Mouse (Mus musculus) MEL (cell line): ENCODE data around the gene Tacr3. TPM values are rescaled to one million over a fixed set of nuclear protein-coding genes. Genes with fewer than 3 reads are reported as not detected.

Experiments
- DNase-seq: peaks from one replicate; pipeline ENCODE4 v3.0.0; 2011; ENCODE audit warnings: low read depth, low spot score
- H3K27ac ChIP-seq: 2 replicates; pipeline ENCODE4 v1.5.1; 2012; ENCODE audit warnings: low read depth, mild to moderate bottlenecking, control low read depth, low read length, moderate library complexity; ENCODE audit not compliant: control insufficient read depth
- H3K27me3 ChIP-seq, 2 experiments: fragments of 150-350 bp in 1 of 2; sonication (generic) in 1 of 2; 2 replicates each; pipeline ENCODE4 v1.6.1; 2012; ENCODE audit warnings: low read length in 2 of 2, mild to moderate bottlenecking in 2 of 2, improper control_type of control experiment in 1 of 2, moderate library complexity in 1 of 2; ENCODE audit not compliant: insufficient read depth in 2 of 2, control insufficient read depth in 1 of 2
- H3K36me3 ChIP-seq, 2 experiments: 2 replicates each; pipeline ENCODE4 v1.6.1; 2012 to 2014; ENCODE audit warnings: low read length in 2 of 2, improper control_type of control experiment in 1 of 2, inconsistent platforms in 1 of 2, mild to moderate bottlenecking in 1 of 2; ENCODE audit not compliant: insufficient read depth in 2 of 2, control insufficient read depth in 1 of 2
- H3K4me1 ChIP-seq, 2 experiments: fragments of 150-350 bp in 1 of 2; sonication (generic) in 1 of 2; 2 replicates each; pipeline ENCODE4 v1.6.1; 2012; ENCODE audit warnings: low read length in 2 of 2, improper control_type of control experiment in 1 of 2, mild to moderate bottlenecking in 1 of 2; ENCODE audit not compliant: insufficient read depth in 2 of 2, control insufficient read depth in 1 of 2
- H3K4me3 ChIP-seq, 2 experiments: fragments of 150-350 bp in 1 of 2; sonication (generic) in 1 of 2; 2 replicates each; pipeline ENCODE4 v1.5.1; 2012; ENCODE audit warnings: low read depth in 2 of 2, low read length in 2 of 2, mild to moderate bottlenecking in 2 of 2, moderate library complexity in 2 of 2, control low read depth in 1 of 2, improper control_type of control experiment in 1 of 2; ENCODE audit not compliant: control insufficient read depth in 1 of 2, insufficient read depth in 1 of 2
- H3K79me2 ChIP-seq: 2 replicates; pipeline ENCODE4 v1.6.1; 2012; ENCODE audit warnings: mild to moderate bottlenecking, low read length, moderate library complexity; ENCODE audit not compliant: control insufficient read depth, poor library complexity, insufficient read depth
- H3K9ac ChIP-seq: 2 replicates; pipeline ENCODE4 v1.6.1; 2012; ENCODE audit warnings: low read depth, mild to moderate bottlenecking, control low read depth, low read length, moderate library complexity; ENCODE audit not compliant: control insufficient read depth, poor library complexity, severe bottlenecking
- H3K9me3 ChIP-seq: fragments of 150-350 bp; sonication (generic); replicated peaks from 2 replicates; pipeline ENCODE4 v1.6.1; 2012; ENCODE audit warnings: mild to moderate bottlenecking, low read length, improper control_type of control experiment, moderate library complexity; ENCODE audit not compliant: insufficient read depth
- CHD2 ChIP-seq: IDR thresholded peaks from 2 replicates; pipeline ENCODE4 v1.6.1; 2011; ENCODE audit warnings: low read length, improper control_type of control experiment
- CTCF ChIP-seq, 3 experiments: IDR thresholded peaks in 2 of 3; conservative IDR thresholded peaks in 1 of 3; 2 replicates each; pipeline ENCODE4 v1.5.1; 2011 to 2012; ENCODE audit warnings: low read length in 3 of 3, low read depth in 2 of 3, mild to moderate bottlenecking in 2 of 3, improper control_type of control experiment in 1 of 3, inconsistent platforms in 1 of 3, mixed read lengths in 1 of 3, moderate library complexity in 1 of 3; ENCODE audit not compliant: control insufficient read depth in 1 of 3, insufficient read depth in 1 of 3, poor library complexity in 1 of 3, severe bottlenecking in 1 of 3
- ELF1 ChIP-seq: IDR thresholded peaks from 2 replicates; pipeline ENCODE4 v1.6.1; 2014; ENCODE audit warnings: low read depth, mild to moderate bottlenecking, inconsistent platforms, low read length, improper control_type of control experiment, moderate library complexity
- ETS1 ChIP-seq: IDR thresholded peaks from 2 replicates; pipeline ENCODE4 v1.6.1; 2012; ENCODE audit warnings: low read depth, mild to moderate bottlenecking, inconsistent platforms, low read length, improper control_type of control experiment, moderate library complexity
- GABPA ChIP-seq: IDR thresholded peaks from 2 replicates; pipeline ENCODE4 v1.6.1; 2012; ENCODE audit warnings: low read depth, mild to moderate bottlenecking, inconsistent platforms, low read length, improper control_type of control experiment, moderate library complexity
- GATA1 ChIP-seq: IDR thresholded peaks from 2 replicates; pipeline ENCODE4 v1.6.1; 2011; ENCODE audit warnings: low read depth, low read length, improper control_type of control experiment
- MYB ChIP-seq: IDR thresholded peaks from 2 replicates; pipeline ENCODE4 v1.6.1; 2011; ENCODE audit warnings: mild to moderate bottlenecking, low read depth, low read length, improper control_type of control experiment
- MYC ChIP-seq: IDR thresholded peaks from 2 replicates; pipeline ENCODE4 v1.6.1; 2011; ENCODE audit warnings: low read depth, mild to moderate bottlenecking, low read length, improper control_type of control experiment, moderate library complexity
- POLR2A ChIP-seq, 2 experiments: IDR thresholded peaks; 2 replicates each; pipeline ENCODE4 v1.6.1; 2011 to 2012; ENCODE audit warnings: low read length in 2 of 2, mild to moderate bottlenecking in 2 of 2, control low read depth in 1 of 2, improper control_type of control experiment in 1 of 2, low read depth in 1 of 2, moderate library complexity in 1 of 2; ENCODE audit not compliant: control insufficient read depth in 1 of 2, insufficient read depth in 1 of 2, poor library complexity in 1 of 2
- RAD21 ChIP-seq: IDR thresholded peaks from 2 replicates; pipeline ENCODE4 v1.6.1; 2011; ENCODE audit warnings: mild to moderate bottlenecking, low read depth, low read length, improper control_type of control experiment
- RCOR1 ChIP-seq: IDR thresholded peaks from 2 replicates; pipeline ENCODE4 v1.6.1; 2012; ENCODE audit warnings: low read depth, mild to moderate bottlenecking, inconsistent platforms, low read length, improper control_type of control experiment
- SIN3A ChIP-seq: IDR thresholded peaks from 2 replicates; pipeline ENCODE4 v1.6.1; 2012; ENCODE audit warnings: low read length, improper control_type of control experiment, inconsistent platforms
- SMC3 ChIP-seq: IDR thresholded peaks from 2 replicates; pipeline ENCODE4 v1.6.1; 2011; ENCODE audit warnings: low read depth, low read length, improper control_type of control experiment
- TAL1 ChIP-seq: IDR thresholded peaks from 2 replicates; pipeline ENCODE4 v1.6.1; 2012; ENCODE audit warnings: mild to moderate bottlenecking, inconsistent platforms, low read length, moderate library complexity, mixed read lengths
- TBP ChIP-seq: IDR thresholded peaks from 2 replicates; pipeline ENCODE4 v1.8.0; 2011; ENCODE audit warnings: low read depth, low read length, improper control_type of control experiment
- TCF12 ChIP-seq: IDR thresholded peaks from 2 replicates; pipeline ENCODE4 v1.6.1; 2014; ENCODE audit warnings: low read depth, mild to moderate bottlenecking, inconsistent platforms, low read length, improper control_type of control experiment, moderate library complexity
- UBTF ChIP-seq: IDR thresholded peaks from 2 replicates; pipeline ENCODE4 v1.6.1; 2012; ENCODE audit warnings: low read depth, mild to moderate bottlenecking, inconsistent platforms, low read length, improper control_type of control experiment, moderate library complexity, borderline replicate concordance; ENCODE audit not compliant: insufficient read depth
- USF2 ChIP-seq, 2 experiments: IDR thresholded peaks; 2 replicates each; pipeline ENCODE4 v1.6.1; 2011 to 2012; ENCODE audit warnings: improper control_type of control experiment in 2 of 2, low read length in 2 of 2, borderline replicate concordance in 1 of 2, inconsistent platforms in 1 of 2, low read depth in 1 of 2, mild to moderate bottlenecking in 1 of 2; ENCODE audit not compliant: insufficient read depth in 1 of 2
- ZKSCAN1 ChIP-seq: IDR thresholded peaks from 2 replicates; pipeline ENCODE4 v1.6.1; 2012; ENCODE audit warnings: low read depth, mild to moderate bottlenecking, inconsistent platforms, low read length, improper control_type of control experiment, moderate library complexity
- ZMIZ1 ChIP-seq: IDR thresholded peaks from 2 replicates; pipeline ENCODE4 v1.6.1; 2012; ENCODE audit warnings: low read depth, mild to moderate bottlenecking, inconsistent platforms, low read length, improper control_type of control experiment, moderate library complexity
- polyA plus RNA-seq, 2 experiments: library from polyadenylated mRNA; stranded (reverse) in 1 of 2; unstranded in 1 of 2; fragments of >175 nt in 1 of 2; fragments of >200 nt in 1 of 2; gene quantifications; 2 replicates each; pipeline versions ENCODE4 v1.2.1 to v1.2.4; 2012; ENCODE audit warnings: low replicate concordance in 2 of 2, low read depth in 1 of 2; ENCODE audit not compliant: insufficient read length in 2 of 2, insufficient read depth in 1 of 2, missing spikeins in 1 of 2
- total RNA-seq: library from RNA; depleted of rRNA; stranded (reverse); fragments of 300-350 nt; gene quantifications from 2 replicates; pipeline ENCODE4 v1.2.3, GENCODE M21; 2012

Tacr3 gene
- total and polyA plus RNA-seq, 3 experiments: not detected

GRCm38 (mm10) chr3:134963461-134963860, 134.7 kb downstream of the Tacr3 start:
- Histone ChIP-seq H3K27ac (no peak overlapping the region), H3K9ac (no peak overlapping the region), H3K36me3 (no peaks in the 10 kb centered on the region), H3K79me2 (no peaks in the 10 kb centered on the region), H3K9me3 (no peaks in the 10 kb centered on the region), H3K4me1 (no peaks in the 10 kb centered on the region), H3K27me3 (no peaks in the 10 kb centered on the region), H3K4me3 (no peak overlapping the region)
- no peak for TF ChIP-seq GABPA
- no peak for TF ChIP-seq POLR2A (IDR thresholded peaks at IDR 0.05; ENCODE audit: control insufficient read depth in 1 of 2, insufficient read depth in 1 of 2, low read depth in 1 of 2, low read length in 2 of 2, poor library complexity in 1 of 2)
- TF ChIP-seq MYC: no peak
- no peak for DNase-seq

DNA sequence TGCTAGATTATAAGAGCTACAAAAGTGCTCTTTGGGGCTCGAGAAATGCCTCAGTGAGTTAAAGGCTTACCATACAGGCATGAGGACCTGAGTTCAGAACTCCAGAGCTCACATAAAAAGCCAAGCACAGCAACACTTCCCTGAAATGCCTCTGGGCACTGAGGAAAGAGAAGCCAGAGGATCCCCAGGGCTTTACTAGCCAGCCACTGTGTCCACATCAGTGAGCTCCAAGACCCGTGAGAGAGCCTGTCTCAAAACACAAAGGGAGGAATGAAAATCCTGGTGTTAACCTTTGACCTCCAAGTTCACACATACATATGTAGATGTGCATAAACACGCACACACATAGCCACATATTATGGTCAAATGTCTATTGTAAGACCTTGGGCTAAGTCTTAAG, 150.1 kb downstream of the Tacr3 start:
- no peak for DNase-seq
- no peaks in the 10 kb centered on the region for H3K9me3 ChIP-seq
- H3K36me3 ChIP-seq: no peaks in the 10 kb centered on the region
- no peak overlapping the region for H3K27ac ChIP-seq
- no peak overlapping the region for H3K4me3 ChIP-seq
- H3K4me1 ChIP-seq: no peaks in the 10 kb centered on the region
- no peaks in the 10 kb centered on the region for H3K79me2 ChIP-seq
- H3K9ac ChIP-seq: no peak overlapping the region
- H3K27me3 ChIP-seq: no peaks in the 10 kb centered on the region
- TF ChIP-seq UBTF: no peak
- no peak for TF ChIP-seq SIN3A
- TF ChIP-seq ETS1: no peak
- no peak for TF ChIP-seq TBP
- TF ChIP-seq MYC: no peak
- TF ChIP-seq RAD21: no peak
- no peak for TF ChIP-seq TCF12
- TF ChIP-seq MYB: no peak
- no peak for TF ChIP-seq ZMIZ1
- TF ChIP-seq USF2 (IDR thresholded peaks at IDR 0.05; ENCODE audit: borderline replicate concordance in 1 of 2, insufficient read depth in 1 of 2, low read depth in 1 of 2, low read length in 2 of 2): no peak
- TF ChIP-seq ELF1: no peak
- no peak for TF ChIP-seq TAL1

DNA sequence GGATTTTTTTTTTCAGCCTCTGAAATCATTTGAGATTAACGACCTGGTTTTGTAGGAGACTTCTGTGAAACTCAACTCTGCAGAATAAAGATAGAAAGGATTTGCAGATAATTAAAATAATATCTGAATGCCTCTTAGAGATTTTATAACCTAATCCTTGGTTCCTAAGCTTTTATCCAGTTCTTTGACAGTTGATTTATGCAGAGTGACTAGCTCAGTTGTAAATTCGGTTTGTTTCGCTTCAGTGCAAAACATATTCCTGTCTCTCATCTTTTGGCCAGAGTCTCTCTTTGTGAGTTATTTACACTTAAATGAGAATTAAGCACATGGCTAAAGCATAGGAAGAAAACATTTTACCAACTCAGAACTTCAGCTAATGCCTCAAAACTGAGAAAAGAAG, 151.3 kb downstream of the Tacr3 start:
- TF ChIP-seq CTCF (IDR thresholded peaks at IDR 0.05 in 2 of 3, conservative IDR thresholded peaks at IDR 0.05 in 1 of 3; ENCODE audit: control insufficient read depth in 1 of 3, insufficient read depth in 1 of 3, low read depth in 2 of 3, low read length in 3 of 3, poor library complexity in 1 of 3, severe bottlenecking in 1 of 3) (no peak), UBTF (no peak), ETS1 (no peak), CHD2 (no peak), ZKSCAN1 (no peak), SMC3 (no peak), MYB (no peak), GATA1 (no peak), RCOR1 (no peak), RAD21 (no peak)
- Histone ChIP-seq H3K9me3 (no peaks in the 10 kb centered on the region), H3K36me3 (no peaks in the 10 kb centered on the region)

More for the DNA sequence above, 151.3 kb downstream of the Tacr3 start:
- Histone ChIP-seq H3K79me2 (no peaks in the 10 kb centered on the region), H3K4me1 (no peaks in the 10 kb centered on the region), H3K27ac (no peak overlapping the region), H3K27me3 (no peaks in the 10 kb centered on the region), H3K4me3 (no peak overlapping the region), H3K9ac (no peak overlapping the region)
- DNase-seq: no peak
